Mouse (Mus musculus) mouse trophoblast stem cell (cell line): ENCODE measurements around the gene Gm37240.
"Not testable (repeated sequence)": the region's sequence is repeated elsewhere in the genome, so short reads cannot be mapped to it uniquely, and the experiment has no call there.

ENCODE experiments used
- in situ Hi-C, 2 experiments: fragments of 300-500 bp; cut with MseI, MboI; formaldehyde crosslinking; loops; 2 replicates in 1 of 2; 3 replicates in 1 of 2; pipeline ENCODE4 v1.15.1; 2025

Gm37240 gene

GRCm38 (mm10) chr3:84917903-84918679 lies 969.2 kb downstream of the Gm37240 start:
- in situ Hi-C loops = no loop called here

GRCm38 (mm10) chr3:84914284-84914683 lies 973.0 kb downstream of the Gm37240 start:
- in situ Hi-C loops = no loop called here

- in situ Hi-C loops = no loop called here
These were observed 980.8 kb downstream of the Gm37240 start for GRCm38 (mm10) chr3:84906528-84906927.

DNA sequence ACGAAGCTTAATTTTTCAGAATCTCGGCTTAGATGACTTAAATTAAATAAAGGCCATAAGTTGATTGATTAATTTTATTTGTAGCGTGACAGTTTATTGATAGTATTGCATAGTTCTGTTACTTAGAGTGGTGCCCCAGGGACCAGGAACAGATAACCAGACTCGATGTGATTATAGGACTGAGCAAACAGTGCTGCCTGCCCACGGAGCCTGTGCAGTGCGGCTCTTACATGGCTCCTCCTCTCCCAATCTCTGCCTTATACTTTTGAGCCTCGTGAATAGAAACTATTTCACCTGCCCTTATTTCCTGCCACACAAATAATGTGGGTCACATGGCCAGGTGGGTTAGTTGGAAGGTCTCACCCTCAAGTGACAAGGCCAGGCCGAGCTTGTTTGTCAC lies 989.4 kb downstream of the Gm37240 start:
- in situ Hi-C loops = no loop called here

- in situ Hi-C loops = no loop called here
These were observed 996.3 kb downstream of the Gm37240 start for GRCm38 (mm10) chr3:84890983-84891382.

GRCm38 (mm10) chr3:84889648-84890047 lies 997.7 kb downstream of the Gm37240 start:
- in situ Hi-C loops = no loop called here

- in situ Hi-C loops = no loop called here
These were observed 1003.4 kb downstream of the Gm37240 start for GRCm38 (mm10) chr3:84883817-84884483.

GRCm38 (mm10) chr3:84876211-84876610 lies 1011.1 kb downstream of the Gm37240 start:
- in situ Hi-C loops = no loop called here

DNA sequence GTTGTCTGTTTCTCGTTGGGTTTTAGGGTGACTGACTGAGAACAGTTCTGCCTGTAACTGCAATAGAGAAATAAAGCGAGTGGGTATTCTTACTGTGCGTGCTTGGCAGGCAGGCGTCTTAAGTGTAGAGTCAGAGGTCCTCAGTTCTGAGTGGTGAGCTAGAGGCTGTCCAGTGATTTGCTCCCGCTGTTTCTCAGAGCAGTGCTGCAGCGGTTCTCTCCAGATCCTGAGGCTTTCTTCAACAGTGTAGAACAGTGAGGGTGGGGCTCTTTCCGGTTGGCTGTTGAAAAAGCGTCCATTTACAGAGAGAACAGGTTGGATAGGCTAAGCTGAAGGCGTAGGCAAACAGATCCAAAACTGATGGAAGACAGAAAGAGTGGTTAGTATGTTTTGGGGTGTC lies 1012.0 kb downstream of the Gm37240 start:
- in situ Hi-C loops = no loop called here

DNA sequence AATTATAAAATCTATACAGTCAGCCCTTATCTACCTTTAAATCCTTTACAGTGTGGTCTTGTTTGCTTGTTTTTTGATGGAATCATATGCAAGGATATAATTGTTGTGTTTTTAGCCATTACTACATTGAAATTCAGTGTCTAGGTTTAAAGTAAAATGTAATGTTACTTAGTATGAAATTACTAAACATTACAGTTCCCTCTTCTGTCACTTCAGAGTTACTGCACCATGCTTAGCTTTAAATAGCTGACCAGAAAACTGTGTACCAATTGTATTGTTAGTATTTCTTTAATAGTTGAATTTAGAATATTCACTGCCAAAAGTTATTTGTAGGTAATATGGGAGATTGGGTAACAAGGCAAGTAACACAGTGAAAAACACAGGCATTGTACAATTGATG lies 1017.2 kb downstream of the Gm37240 start:
- in situ Hi-C loops = no loop called here

DNA sequence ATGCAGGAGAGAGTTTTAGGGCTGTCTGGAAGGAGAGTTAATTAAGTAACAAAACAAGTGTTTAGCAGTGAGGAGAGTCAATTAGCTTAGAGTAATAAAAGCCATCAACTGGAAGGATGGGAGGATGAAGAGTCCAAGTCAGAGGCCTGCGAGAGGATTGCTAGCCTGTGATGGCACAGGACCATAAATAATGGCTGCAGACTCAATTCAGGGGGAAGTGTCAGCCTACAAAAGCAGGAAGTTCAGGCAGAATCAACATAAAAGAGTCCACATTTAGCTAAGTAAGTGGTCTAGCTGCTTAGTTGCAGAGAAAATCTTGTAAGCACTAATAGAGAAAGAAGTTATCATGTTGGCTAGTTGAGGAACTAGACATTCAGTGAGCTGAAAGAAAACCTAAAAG lies 1019.3 kb downstream of the Gm37240 start:
- in situ Hi-C loops = no loop called here

DNA sequence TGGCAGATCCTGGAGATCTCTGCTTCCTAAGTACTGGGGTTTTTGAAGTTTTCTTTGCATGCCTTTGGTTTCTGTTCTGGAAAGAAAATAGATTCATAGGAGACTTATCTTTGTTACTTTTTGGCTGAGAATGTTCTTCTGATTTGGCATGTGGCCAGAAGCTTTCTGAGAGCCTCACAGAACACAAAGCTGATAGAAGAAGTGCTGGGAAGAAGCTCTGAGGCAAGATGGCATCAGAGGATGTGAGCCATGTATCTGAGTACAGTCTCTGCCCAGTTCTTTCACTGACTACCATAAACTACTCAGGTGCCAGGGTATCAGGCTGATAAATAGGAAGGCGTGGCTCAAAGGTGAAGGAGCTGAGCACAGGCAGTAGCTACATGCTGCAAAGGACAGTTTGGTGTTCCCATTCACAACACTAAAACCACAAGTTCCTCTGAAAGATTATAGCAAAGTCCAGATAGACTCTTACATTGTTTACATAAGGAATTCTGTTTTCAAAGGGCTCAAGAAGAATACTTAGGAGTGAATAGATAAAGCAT lies 1019.8 kb downstream of the Gm37240 start:
- in situ Hi-C loops = no loop called here

DNA sequence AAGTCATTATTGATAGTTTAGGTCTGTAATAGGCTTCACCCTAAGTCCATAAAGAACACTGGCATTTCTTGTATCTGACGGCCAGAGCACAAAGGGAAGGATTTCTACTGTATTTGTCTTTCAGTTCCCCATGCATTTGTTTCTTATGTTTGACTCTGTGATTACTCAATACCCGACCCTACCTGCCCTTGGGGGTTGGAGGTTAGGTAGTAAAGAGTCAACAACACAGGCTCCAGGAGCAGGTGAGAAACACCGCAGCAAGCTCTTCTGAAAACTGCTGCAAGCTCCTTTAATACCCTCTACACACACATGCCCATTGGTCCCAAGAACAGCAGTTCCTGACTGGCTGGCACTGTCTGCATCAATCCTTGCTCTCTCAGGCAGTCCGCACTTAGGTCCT lies 1020.5 kb downstream of the Gm37240 start:
- in situ Hi-C loops = no loop called here

GRCm38 (mm10) chr3:84865684-84866083 lies 1021.6 kb downstream of the Gm37240 start:
- in situ Hi-C loops = no loop called here

DNA sequence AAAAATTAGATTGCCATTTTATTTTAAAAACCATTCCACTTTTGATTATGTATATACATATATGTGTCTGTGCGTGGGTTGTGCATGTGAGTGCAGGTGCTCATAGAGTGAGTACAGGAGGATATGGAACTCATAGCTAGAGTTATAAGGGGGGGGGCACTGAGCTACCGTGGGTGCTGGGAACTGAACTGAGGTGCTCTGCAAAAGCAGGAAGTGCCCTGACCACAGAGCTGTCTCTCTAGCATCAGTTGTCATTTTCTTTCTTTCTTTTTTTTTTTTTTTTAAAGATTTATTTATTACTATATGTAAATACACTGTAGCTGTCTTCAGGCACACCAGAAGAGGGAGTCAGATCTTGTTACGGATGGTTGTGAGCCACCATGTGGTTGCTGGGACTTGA lies 1025.5 kb downstream of the Gm37240 start:
- in situ Hi-C loops = not testable (repeated sequence)

GRCm38 (mm10) chr3:84860669-84861068 lies 1026.6 kb downstream of the Gm37240 start:
- in situ Hi-C loops = no loop called here

DNA sequence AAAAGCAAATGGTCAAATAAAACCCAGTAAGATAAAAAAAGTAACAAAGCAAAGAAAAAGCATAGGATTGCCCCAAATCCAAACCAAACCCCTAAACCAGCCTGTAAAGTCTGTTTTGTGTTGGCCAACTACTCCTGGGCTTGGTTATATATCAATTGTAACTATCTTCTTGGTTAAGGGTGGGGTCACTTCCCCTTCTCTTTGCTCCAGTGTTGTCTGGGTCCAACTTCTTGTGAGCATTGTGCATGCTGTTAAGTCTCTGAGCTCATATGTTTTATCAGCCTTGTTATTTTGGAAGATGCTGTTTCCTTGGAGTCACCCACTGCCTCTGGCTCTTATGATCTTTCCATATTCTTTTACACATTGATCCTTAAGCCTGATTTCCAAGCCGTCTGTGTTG lies 1032.9 kb downstream of the Gm37240 start:
- in situ Hi-C loops = no loop called here

GRCm38 (mm10) chr3:84852877-84853276 lies 1034.4 kb downstream of the Gm37240 start:
- in situ Hi-C loops = no loop called here

- in situ Hi-C loops = no loop called here
These were observed 1035.5 kb downstream of the Gm37240 start for GRCm38 (mm10) chr3:84851801-84852200.

GRCm38 (mm10) chr3:84850418-84850817 lies 1036.9 kb downstream of the Gm37240 start:
- in situ Hi-C loops = no loop called here

DNA sequence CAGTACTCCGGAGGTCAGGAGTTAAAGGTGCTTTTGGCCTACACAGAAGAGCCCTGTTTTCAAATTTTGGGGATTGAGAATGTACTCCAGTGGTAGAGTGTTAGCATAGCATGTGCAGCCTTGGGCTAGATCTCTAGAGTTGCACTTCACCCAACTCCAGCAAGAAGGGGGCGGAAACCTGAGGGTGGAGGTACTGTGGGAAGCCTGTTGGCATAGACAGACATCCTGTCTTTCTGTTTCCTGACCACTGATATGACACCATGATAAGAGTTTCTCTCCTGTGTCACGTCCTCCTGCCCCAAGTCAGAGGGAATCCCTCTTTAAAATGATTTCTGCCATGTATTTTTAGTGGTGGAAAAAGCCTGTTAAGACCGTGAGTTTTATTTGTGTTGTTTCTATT lies 1038.5 kb downstream of the Gm37240 start:
- in situ Hi-C loops = loop anchor here in 1 of 2 experiments (10.0 kb wide), 1 partner anchor 154 kb away; no protein-coding TSS in a partner anchor

GRCm38 (mm10) chr3:84843594-84843993 lies 1043.7 kb downstream of the Gm37240 start:
- in situ Hi-C loops = loop anchor here (5.0 to 10.0 kb wide), 2 partner anchors 149 to 151 kb away; no protein-coding TSS in a partner anchor

DNA sequence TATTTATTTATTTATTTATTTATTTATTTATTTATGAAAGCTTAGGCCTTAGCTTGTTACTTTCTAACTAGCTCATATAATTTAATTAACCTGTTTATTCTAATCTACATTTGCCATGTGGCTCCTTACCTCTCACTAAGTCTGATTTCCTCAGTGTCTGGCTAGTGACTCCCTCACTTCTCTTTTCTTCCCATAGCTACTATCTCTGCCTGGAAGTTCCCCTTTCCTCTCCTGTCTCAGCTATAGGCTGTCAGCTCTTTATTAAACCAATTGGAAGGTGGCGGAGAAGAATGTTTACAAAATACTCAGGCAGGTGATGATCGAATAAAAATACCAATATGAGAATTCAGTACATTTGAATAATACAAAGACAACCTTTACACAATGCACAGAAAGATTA lies 1044.5 kb downstream of the Gm37240 start:
- in situ Hi-C loops = loop anchor here (5.0 to 10.0 kb wide), 2 partner anchors 148 to 150 kb away; no protein-coding TSS in a partner anchor
